Mouse (Mus musculus) central nervous system, embryonic 11.5 days (tissue): Measurements from ENCODE around the gene Zc2hc1c. TPM values are rescaled to one million over a fixed set of nuclear protein-coding genes. Genes with fewer than 3 reads are reported as not detected.

Source experiments
- polyA plus RNA-seq: library from polyadenylated mRNA; depleted of rRNA; stranded (reverse); fragments of >200 nt; gene quantifications from 2 replicates; pipeline ENCODE4 v1.2.3, GENCODE M21; 2012; rRNA removed

Gene Zc2hc1c
- polyA plus RNA-seq: 0.49 and 0.53 TPM in 2 replicates

DNA sequence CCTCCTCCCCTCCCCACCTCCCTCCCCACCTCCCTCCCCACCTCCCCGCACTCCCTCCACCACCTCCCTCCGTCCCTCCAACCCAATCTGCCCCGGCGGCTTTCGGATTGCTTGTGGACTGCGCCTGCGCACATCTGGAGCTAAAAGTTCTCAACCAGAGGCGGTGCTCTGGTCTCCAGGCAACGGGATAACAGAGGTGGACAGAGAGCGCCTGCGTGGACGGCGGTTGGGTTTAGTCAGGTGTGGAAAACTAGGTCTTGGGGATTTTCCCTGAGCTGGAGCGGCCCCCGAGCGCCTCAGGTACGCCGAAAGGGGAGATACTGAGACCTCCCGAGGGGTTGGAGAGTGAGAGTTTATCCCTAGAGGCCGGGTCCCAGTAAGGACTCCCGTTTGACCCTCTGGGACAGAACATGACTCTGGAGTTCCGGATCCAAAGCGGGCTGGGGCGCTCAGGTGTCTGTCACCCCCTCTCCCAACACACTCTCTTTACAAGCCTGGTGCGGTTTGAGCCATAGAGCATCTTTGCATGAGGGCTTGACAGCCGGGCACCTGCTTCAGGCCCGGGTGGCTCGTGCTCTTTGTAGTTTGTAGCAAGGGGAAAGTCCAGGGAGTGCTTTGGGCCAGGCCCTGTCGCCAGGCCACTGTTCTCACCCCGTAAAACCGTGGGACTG lies at the start of gene Zc2hc1c:
Zc2hc1c (plus strand) TSS at position 106 of the 671 bp plus-strand sequence.

DNA sequence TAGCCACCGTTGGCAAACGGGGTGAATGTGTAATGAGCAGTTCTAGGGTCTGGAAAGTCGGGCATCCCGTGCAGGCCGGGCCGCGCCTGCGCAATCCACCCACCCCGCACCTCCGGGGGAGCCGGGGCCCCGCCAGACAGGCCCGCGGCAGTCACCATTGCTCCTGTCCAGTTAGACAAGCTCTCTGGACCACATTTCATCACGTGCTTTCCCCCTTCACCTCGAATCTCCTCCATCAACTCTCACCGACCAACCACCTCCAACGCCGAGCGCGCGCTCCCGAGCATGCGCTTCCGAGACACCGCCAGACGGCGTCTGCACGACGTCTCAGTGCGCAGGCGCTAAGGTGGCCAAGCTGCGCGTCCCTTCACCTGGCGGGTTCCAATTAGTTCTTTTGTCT lies 18.1 kb upstream of the Zc2hc1c start, which contains the start of gene Mlh3:
Mlh3 (minus strand) TSS at position 281 of the 400 bp plus-strand sequence.

DNA sequence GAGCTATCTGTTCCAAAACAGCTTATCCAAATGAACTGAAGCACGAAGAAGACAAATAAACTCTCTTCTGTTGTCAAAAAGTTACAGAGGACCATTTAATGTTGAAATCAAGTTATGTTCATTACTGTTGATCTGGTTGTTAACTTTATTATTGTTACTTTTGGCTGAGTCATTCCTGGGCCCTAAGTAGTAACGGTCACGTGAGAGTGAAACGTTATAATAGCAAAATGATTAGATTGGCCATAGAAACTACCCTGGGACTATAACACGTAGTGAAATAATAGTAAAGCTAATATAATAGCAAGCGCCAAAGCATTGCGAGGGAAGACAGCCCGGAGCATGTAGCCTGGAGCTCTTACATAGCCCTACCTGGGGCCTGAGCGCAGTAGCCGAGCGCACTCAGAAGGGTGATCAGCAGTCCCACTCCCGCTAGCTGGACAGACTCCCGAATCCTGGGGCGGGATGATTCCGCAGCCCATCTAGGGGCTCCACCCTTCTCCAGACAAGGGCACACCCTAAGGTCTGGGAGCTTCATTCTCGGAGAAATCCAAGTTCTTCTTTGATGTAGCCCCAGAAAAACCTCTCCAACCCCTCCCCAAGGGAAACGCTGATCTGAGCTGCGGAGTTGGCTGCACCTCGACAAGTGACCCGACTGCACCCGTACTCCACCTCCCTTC lies 444 bp upstream of the Zc2hc1c start, which contains the start of gene Acyp1:
Acyp1 (minus strand) TSS at position 630 of the 677 bp plus-strand sequence.

DNA sequence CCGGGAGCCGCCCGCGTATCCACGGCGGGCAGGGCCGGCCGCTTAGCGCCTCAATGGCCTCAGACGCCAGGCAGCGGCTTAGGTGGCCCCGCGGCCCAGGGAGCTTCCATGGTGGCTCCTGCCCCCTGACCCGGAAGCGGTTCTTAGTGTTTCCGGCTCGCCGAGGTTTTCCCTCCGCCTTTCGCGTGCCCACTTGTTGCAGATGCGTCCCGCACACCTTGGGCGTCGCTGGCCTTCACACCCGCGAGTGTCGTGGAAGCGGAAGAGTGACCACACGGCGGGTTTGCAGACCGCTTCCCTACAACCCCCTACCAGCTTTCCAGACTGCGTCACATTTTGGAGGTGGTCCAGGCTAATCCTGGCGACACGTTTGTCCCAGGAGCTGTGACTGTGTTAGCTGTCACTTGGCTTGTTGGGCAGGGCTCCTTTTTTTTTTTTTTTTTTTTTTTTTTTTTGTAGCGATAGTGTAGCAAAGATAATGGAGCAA lies 50.9 kb downstream of the Zc2hc1c start, which contains the start of gene Nek9:
Nek9 (minus strand) TSS at position 120 of the 487 bp plus-strand sequence.

Other genes with a start within 250 kb of the Zc2hc1c start
- gene Prox2, start 177.8 kb upstream of the Zc2hc1c start, polyA plus RNA-seq: 1.7 and 2.0 TPM in 2 replicates
- 161 and 182 TPM in 2 replicates for gene Dlst, start 177.8 kb upstream of the Zc2hc1c start, polyA plus RNA-seq
- gene Rps6kl1, start 137.3 kb upstream of the Zc2hc1c start, polyA plus RNA-seq: 2.7 and 3.4 TPM in 2 replicates
- 3.4 and 6.9 TPM in 2 replicates for gene Pgf, start 110.8 kb upstream of the Zc2hc1c start, polyA plus RNA-seq
- 118 and 258 TPM in 2 replicates for gene Eif2b2, start 69.1 kb upstream of the Zc2hc1c start, polyA plus RNA-seq
- 8.0 and 9.5 TPM in 2 replicates for gene Mlh3, start 18.0 kb upstream of the Zc2hc1c start, polyA plus RNA-seq
- gene Acyp1, start 153 bp upstream of the Zc2hc1c start, polyA plus RNA-seq: 37.9 and 50.2 TPM in 2 replicates
- 34.8 and 43.5 TPM in 2 replicates for gene Nek9, start 50.8 kb downstream of the Zc2hc1c start, polyA plus RNA-seq
- gene Tmed10, start 86.3 kb downstream of the Zc2hc1c start, polyA plus RNA-seq: 119 and 147 TPM in 2 replicates
- gene Fos, start 185.3 kb downstream of the Zc2hc1c start, polyA plus RNA-seq: 0.76 and 1.7 TPM in 2 replicates